Mouse (Mus musculus) CH12.LX (cell line): ENCODE results near the gene Ccdc182. TPM values are rescaled to one million over a fixed set of nuclear protein-coding genes. Genes with fewer than 3 reads are reported as not detected.

Experiments used
- DNase-seq: peaks from one replicate; pipeline ENCODE4 v3.0.0-alpha.2; 2013; ENCODE audit errors: extremely low read depth
- H3K27ac ChIP-seq: 2 replicates; pipeline ENCODE4 v1.5.1; 2012; ENCODE audit warnings: low read depth, mild to moderate bottlenecking, control low read depth, moderate library complexity; ENCODE audit not compliant: insufficient read depth
- H3K27me3 ChIP-seq: replicated peaks from 2 replicates; pipeline ENCODE3; 2012; ENCODE audit warnings: inconsistent platforms
- H3K36me3 ChIP-seq, 2 experiments: replicated peaks in 1 of 2; 2 replicates each; pipeline versions ENCODE3 to v1.6.1; 2012; ENCODE audit warnings: inconsistent platforms in 1 of 2, low read length in 1 of 2, mild to moderate bottlenecking in 1 of 2, mixed read lengths in 1 of 2, moderate library complexity in 1 of 2; ENCODE audit not compliant: control insufficient read depth in 1 of 2, insufficient read depth in 1 of 2
- H3K4me1 ChIP-seq, 2 experiments: 2 replicates each; pipeline ENCODE4 v1.6.1; 2012; ENCODE audit warnings: inconsistent platforms in 1 of 2, moderate library complexity in 1 of 2; ENCODE audit not compliant: insufficient read depth in 2 of 2, control insufficient read depth in 1 of 2
- H3K4me2 ChIP-seq: 2 replicates; pipeline ENCODE4 v1.6.1; 2012; ENCODE audit warnings: low read depth, mild to moderate bottlenecking, control low read depth; ENCODE audit not compliant: poor library complexity, insufficient read depth, severe bottlenecking
- H3K4me3 ChIP-seq, 3 experiments: fragments of 150-350 bp in 1 of 3; sonication (generic) in 1 of 3; replicated peaks in 1 of 3; 2 replicates each; pipeline versions ENCODE3 to v1.5.1; 2011 to 2012; ENCODE audit warnings: low read depth in 2 of 3, low read length in 2 of 3, mild to moderate bottlenecking in 2 of 3, moderate library complexity in 2 of 3, control low read depth in 1 of 3, improper control_type of control experiment in 1 of 3, inconsistent platforms in 1 of 3, mixed read lengths in 1 of 3; ENCODE audit not compliant: poor library complexity in 1 of 3
- H3K79me2 ChIP-seq: replicated peaks from 2 replicates; pipeline ENCODE4 v1.6.1; 2012; ENCODE audit warnings: mild to moderate bottlenecking, moderate library complexity; ENCODE audit not compliant: control insufficient read depth, poor library complexity, insufficient read depth, severe bottlenecking; ENCODE audit errors: extremely low read depth
- H3K9ac ChIP-seq: 2 replicates; pipeline ENCODE4 v1.6.1; 2012; ENCODE audit warnings: low read depth, mild to moderate bottlenecking, control low read depth, moderate library complexity; ENCODE audit not compliant: insufficient read depth
- H3K9me3 ChIP-seq: replicated peaks from 2 replicates; pipeline ENCODE3; 2012; ENCODE audit warnings: low read length, inconsistent platforms, mixed read lengths
- BHLHE40 ChIP-seq: IDR thresholded peaks from 2 replicates; pipeline ENCODE4 v1.6.1; 2011; ENCODE audit warnings: mild to moderate bottlenecking, low read depth, low read length, improper control_type of control experiment
- CHD1 ChIP-seq: IDR thresholded peaks from 2 replicates; pipeline ENCODE4 v1.6.1; 2012; ENCODE audit warnings: low read depth, low read length, improper control_type of control experiment, inconsistent platforms
- ELF1 ChIP-seq: IDR thresholded peaks from 2 replicates; pipeline ENCODE4 v1.6.1; 2014; ENCODE audit warnings: low read depth, mild to moderate bottlenecking, inconsistent platforms, low read length, improper control_type of control experiment
- EP300 ChIP-seq: IDR thresholded peaks from 2 replicates; pipeline ENCODE4 v1.6.1; 2011; ENCODE audit warnings: low read length, improper control_type of control experiment
- ETS1 ChIP-seq: conservative IDR thresholded peaks from 2 replicates; pipeline ENCODE4 v1.6.1; 2012; ENCODE audit warnings: low read depth, mild to moderate bottlenecking, inconsistent platforms, low read length, improper control_type of control experiment, moderate library complexity
- HCFC1 ChIP-seq: IDR thresholded peaks from 2 replicates; pipeline ENCODE4 v1.6.1; 2012; ENCODE audit warnings: low read depth, mild to moderate bottlenecking, inconsistent platforms, low read length, improper control_type of control experiment
- MAX ChIP-seq: IDR thresholded peaks from 2 replicates; pipeline ENCODE4 v1.6.1; 2011; ENCODE audit warnings: low read length, improper control_type of control experiment
- MAZ ChIP-seq: IDR thresholded peaks from 2 replicates; pipeline ENCODE4 v1.6.1; 2012; ENCODE audit warnings: low read depth, mild to moderate bottlenecking, inconsistent platforms, low read length, improper control_type of control experiment, moderate library complexity
- MXI1 ChIP-seq: IDR thresholded peaks from 2 replicates; pipeline ENCODE4 v1.6.1; 2011; ENCODE audit warnings: mild to moderate bottlenecking, low read depth, low read length, improper control_type of control experiment
- NRF1 ChIP-seq: IDR thresholded peaks from 2 replicates; pipeline ENCODE4 v1.6.1; 2014; ENCODE audit warnings: low read depth, mild to moderate bottlenecking, inconsistent platforms, low read length, improper control_type of control experiment, moderate library complexity
- POLR2AphosphoS2 ChIP-seq: IDR thresholded peaks from 2 replicates; pipeline ENCODE4 v1.6.1; 2011; ENCODE audit warnings: low read depth, low read length, improper control_type of control experiment
- RAD21 ChIP-seq: IDR thresholded peaks from 2 replicates; pipeline ENCODE4 v1.6.1; 2011; ENCODE audit warnings: low read depth, mild to moderate bottlenecking, low read length, improper control_type of control experiment, moderate library complexity
- RCOR1 ChIP-seq: conservative IDR thresholded peaks from 2 replicates; pipeline ENCODE4 v1.6.1; 2012; ENCODE audit warnings: low read depth, mild to moderate bottlenecking, inconsistent platforms, low read length, improper control_type of control experiment
- SMC3 ChIP-seq: IDR thresholded peaks from 2 replicates; pipeline ENCODE4 v1.6.1; 2011; ENCODE audit warnings: low read depth, low read length, improper control_type of control experiment
- TBP ChIP-seq: conservative IDR thresholded peaks from 2 replicates; pipeline ENCODE4 v1.6.1; 2011; ENCODE audit warnings: low read depth, low read length, improper control_type of control experiment
- TCF12 ChIP-seq: IDR thresholded peaks from 2 replicates; pipeline ENCODE4 v1.6.1; 2014; ENCODE audit warnings: low read depth, mild to moderate bottlenecking, inconsistent platforms, low read length, improper control_type of control experiment
- ZNF384 ChIP-seq: IDR thresholded peaks from 2 replicates; pipeline ENCODE4 v1.6.1; 2012; ENCODE audit warnings: low read depth, low read length, improper control_type of control experiment, inconsistent platforms
- dilution Hi-C: fragments of 300-500 bp; cut with MboI; formaldehyde crosslinking; loops from 2 replicates; pipeline ENCODE4 v1.14.3; 2020; ENCODE audit warnings: low sequenced_read_pairs; ENCODE audit not compliant: extremely low pct_unique_long_range_greater_than_20kb, extremely low pct_ligation_motif_present
- in situ Hi-C: fragments of 300-500 bp; cut with MboI; formaldehyde crosslinking; loops from 3 replicates; pipeline ENCODE4 v1.14.3; 2019; ENCODE audit warnings: low sequenced_read_pairs, low pct_ligation_motif_present, low pct_unique_long_range_greater_than_20kb, mixed read lengths
- polyA plus RNA-seq: library from polyadenylated mRNA; unstranded; fragments of >175 nt; gene quantifications from 2 replicates; pipeline ENCODE4 v1.2.1, GENCODE M21; 2012; ENCODE audit warnings: low read depth; ENCODE audit not compliant: insufficient read length
- total RNA-seq, 2 experiments: library from RNA; depleted of rRNA; stranded (reverse); fragments of 300-350 nt in 1 of 2; fragments of >200 nt in 1 of 2; gene quantifications; 2 replicates each; pipeline ENCODE4 v1.2.3; 2012 to 2014

Ccdc182 gene
- total and polyA plus RNA-seq, 3 experiments: not detected

DNA sequence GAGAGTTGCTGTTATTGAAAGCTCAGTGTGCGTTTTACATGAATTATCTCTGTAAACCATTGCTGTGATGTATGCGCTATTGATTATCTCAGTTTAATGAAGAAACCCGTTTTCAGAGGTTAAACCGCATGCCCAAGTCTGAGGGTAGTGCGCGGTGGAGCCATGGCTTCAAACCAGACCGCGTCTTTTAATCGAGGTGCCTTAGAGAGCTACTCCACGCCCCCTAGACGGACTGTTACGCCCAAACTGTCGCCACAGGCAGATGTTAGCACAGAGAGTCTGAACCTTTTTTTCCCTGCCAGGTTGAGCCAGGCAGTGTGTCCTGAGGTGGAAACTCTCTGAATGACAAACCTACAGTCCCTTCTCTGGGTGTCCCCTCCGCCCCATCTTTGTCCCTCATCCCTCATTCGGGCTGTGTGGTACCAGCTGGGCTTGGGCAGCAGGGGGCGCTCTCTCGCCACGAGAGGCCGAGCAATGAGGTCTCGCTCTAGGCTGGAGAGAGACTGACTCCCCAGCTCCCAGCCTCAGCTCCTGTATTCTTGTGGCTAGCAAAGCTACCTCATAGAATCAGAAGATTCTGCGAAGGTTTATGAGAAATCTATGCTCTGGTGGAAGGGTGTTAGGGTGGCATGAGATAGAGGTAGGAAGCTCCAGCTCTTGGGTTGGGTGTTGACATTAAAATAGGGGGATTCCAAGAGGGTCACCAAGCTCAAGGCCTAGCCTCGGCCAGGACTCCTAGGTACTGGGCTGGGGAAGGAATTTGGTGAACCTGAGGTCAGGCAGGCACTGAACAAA lies 41.7 kb upstream of the Ccdc182 start (continued):
- TF ChIP-seq NRF1: 0 out of 2 replicates have a peak, but pooled peaks have one; percentile 32

DNA sequence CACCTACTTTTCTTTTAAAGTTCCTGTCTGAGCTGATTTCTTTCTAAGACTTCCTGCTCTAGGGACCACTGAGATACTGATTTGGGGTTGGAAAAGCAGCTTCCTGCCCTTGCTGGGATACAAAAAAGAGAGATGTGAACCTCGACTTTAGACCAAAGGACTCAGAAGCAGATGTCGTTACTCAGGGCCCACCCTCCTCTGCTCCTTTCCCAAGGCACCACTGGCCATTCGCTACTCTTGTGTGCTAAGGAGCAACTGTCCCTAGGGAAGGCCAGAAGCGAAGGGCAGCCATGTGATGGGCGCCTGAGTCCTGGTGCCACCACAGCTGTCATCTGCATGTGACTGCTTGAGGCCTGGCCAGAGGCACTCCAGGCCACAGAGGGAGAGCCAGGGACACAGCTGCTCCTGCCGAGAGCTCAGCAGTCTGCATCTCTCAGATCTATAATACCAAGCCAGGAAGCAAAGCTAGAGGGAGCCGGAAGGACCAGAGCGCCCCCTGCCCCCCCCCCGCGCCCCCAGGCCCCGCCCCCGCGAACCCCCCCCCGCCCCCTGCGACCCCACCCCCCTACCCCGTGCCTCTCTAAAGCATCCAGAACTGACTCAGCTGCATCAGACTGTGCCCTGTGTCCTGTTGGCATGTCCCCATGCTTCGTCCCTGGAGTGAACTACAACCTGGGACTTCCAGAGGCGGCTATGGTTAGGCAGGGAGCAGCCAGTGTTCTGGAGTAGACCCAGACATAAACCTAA lies 40.9 kb upstream of the Ccdc182 start:
- no peak overlapping the region for H3K27ac ChIP-seq
- H3K9me3 ChIP-seq: peaks cover 1% of the 10 kb centered on the region
- in situ Hi-C loops (loop anchor here (10.0 kb wide), 1 partner anchor 572 kb away; no protein-coding TSS in a partner anchor), dilution Hi-C loops (no loop called here)
- no peak overlapping the region for H3K9ac ChIP-seq
- H3K4me1 ChIP-seq: peaks cover 4 to 15% of the 10 kb centered on the region in 2 experiments
- no peak for DNase-seq
- peak overlapping the region in 1 of 3 experiments; percentile 17 for H3K4me3 ChIP-seq
- no peak overlapping the region for H3K4me2 ChIP-seq
- TF ChIP-seq TCF12 (0 out of 2 replicates have a peak, but pooled peaks have one; percentile 38), BHLHE40 (peak; percentile 84), MXI1 (peak; percentile 44; the same call in 1 of the 2 replicates), MAZ (no peak), ETS1 (peak; percentile 16; the same call in 1 of the 2 replicates), RCOR1 (no peak), MAX (no peak)
- H3K27me3 ChIP-seq: peaks cover 15% of the 10 kb centered on the region
- no peaks in the 10 kb centered on the region for H3K36me3 ChIP-seq
- H3K79me2 ChIP-seq: no peaks in the 10 kb centered on the region

DNA sequence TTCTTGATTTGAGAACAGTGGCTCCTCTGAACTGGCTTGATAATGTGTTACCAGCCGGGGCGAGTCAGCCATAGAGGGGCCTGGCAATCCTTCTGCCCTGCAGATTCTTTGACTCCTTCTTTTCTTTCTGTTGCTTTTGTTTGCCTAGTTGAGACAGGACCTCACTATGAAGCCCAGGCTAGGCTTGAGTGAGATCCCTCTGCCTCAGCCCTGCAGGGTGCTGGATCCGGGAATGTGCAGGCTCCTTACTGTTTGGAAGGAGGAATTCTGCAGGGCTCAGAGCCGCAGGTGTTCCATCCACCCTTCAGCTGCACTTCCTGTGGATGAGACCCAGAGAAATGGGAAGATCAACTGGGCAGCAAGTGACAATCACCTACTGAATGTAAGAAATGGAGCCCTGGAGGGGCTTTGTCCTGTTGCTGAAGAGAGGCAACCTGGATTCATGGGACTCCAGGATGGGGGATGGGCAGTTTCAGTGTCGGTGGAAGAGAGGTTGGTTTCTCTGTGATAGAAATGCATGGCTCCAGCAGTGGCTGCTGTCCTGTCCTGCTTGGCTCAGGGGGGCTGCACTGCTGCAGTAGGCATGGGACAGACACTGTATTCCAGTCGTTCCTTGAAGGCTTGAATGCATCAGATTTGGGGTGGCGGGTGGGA lies 40.2 kb upstream of the Ccdc182 start:
- dilution Hi-C loops: no loop called here
- no peaks in the 10 kb centered on the region for H3K79me2 ChIP-seq
- H3K27ac ChIP-seq: no peak overlapping the region

More for the DNA sequence above, 40.2 kb upstream of the Ccdc182 start:
- Histone ChIP-seq H3K36me3 (no peaks in the 10 kb centered on the region), H3K9ac (no peak overlapping the region), H3K4me2 (no peak overlapping the region), H3K9me3 (peaks cover 8% of the 10 kb centered on the region), H3K4me3 (no peak overlapping the region), H3K4me1 (peaks cover 4 to 15% of the 10 kb centered on the region in 2 experiments), H3K27me3 (peaks cover 13% of the 10 kb centered on the region)
- in situ Hi-C loops: loop anchor here (10.0 kb wide), 1 partner anchor 571 kb away; no protein-coding TSS in a partner anchor
- DNase-seq: no peak
- TF ChIP-seq TBP: no peak
- TF ChIP-seq BHLHE40: no peak
- no peak for TF ChIP-seq POLR2AphosphoS2
- no peak for TF ChIP-seq HCFC1
- no peak for TF ChIP-seq TCF12
- no peak for TF ChIP-seq RCOR1
- TF ChIP-seq RAD21: no peak
- TF ChIP-seq CHD1: no peak
- no peak for TF ChIP-seq ZNF384
- no peak for TF ChIP-seq SMC3
- TF ChIP-seq MAZ: no peak
- TF ChIP-seq ELF1: no peak
- TF ChIP-seq EP300: no peak
